Mouse (Mus musculus): ENCODE measurements around the gene Rtl1. TPM values are rescaled to one million over a fixed set of nuclear protein-coding genes. Genes with fewer than 3 reads are reported as not detected.

The Rtl1 gene
- 1.9 TPM in 2 replicates for polyA plus RNA-seq (2014; fragmentation: Nextera tagmentation; extraction: Ambion mirVana)

DNA sequence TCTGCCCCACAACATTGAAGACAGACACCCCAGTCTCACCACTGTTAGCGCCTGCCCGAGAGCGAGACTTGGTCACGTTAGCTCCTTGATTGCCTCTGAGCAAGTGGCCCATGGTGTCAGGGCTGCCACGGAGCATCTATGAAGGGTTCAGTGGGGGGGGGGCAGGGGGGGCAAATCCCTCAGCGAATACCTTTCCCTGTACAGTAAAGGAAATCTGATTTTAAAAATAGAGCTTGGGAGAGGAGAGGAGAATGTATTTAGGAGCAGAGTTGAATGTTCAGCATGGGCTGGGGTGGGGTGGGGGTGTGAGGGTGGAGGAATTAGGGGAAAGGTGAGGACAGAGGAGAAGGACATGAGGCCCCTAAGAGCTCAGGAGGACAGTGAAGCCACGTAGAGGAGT is at the start of gene Rtl1:
Rtl1 (minus strand) TSS at position 101 of the 400 bp plus-strand sequence.
- no peaks in the 10 kb centered on the region for H3K9me3 ChIP-seq (ENCODE audit: control insufficient read depth, low read length)
- DNase-seq (ENCODE audit: low spot score), result no peak
- H3K4me2 ChIP-seq (ENCODE audit: low read length), result no peak within 1 kb of the TSS
- ATAC-seq (replicated peaks; ENCODE audit: low FRiP score, low TSS enrichment, low read depth), result no peak
- no peaks in the 10 kb centered on the region for H3K27me3 ChIP-seq (replicated peaks; ENCODE audit: control insufficient read depth, insufficient read depth, low read length)
- no peak within 1 kb of the TSS for H3K9ac ChIP-seq (ENCODE audit: low read length)
- H3K4me1 ChIP-seq (replicated peaks; ENCODE audit: control insufficient read depth, insufficient read depth, low read length), result peaks cover 22% of the 10 kb centered on the region
- peaks cover 58% of the 10 kb centered on the region for H3K36me3 ChIP-seq (ENCODE audit: control insufficient read depth, insufficient read depth, low read length)
- no peak within 1 kb of the TSS for H3K27ac ChIP-seq (ENCODE audit: low read depth)
- H3K4me3 ChIP-seq (ENCODE audit: low read depth, low read length), result no peak within 1 kb of the TSS
- WGBS, result 85% methylated on average over 7 of the region's 7 CpGs

DNA sequence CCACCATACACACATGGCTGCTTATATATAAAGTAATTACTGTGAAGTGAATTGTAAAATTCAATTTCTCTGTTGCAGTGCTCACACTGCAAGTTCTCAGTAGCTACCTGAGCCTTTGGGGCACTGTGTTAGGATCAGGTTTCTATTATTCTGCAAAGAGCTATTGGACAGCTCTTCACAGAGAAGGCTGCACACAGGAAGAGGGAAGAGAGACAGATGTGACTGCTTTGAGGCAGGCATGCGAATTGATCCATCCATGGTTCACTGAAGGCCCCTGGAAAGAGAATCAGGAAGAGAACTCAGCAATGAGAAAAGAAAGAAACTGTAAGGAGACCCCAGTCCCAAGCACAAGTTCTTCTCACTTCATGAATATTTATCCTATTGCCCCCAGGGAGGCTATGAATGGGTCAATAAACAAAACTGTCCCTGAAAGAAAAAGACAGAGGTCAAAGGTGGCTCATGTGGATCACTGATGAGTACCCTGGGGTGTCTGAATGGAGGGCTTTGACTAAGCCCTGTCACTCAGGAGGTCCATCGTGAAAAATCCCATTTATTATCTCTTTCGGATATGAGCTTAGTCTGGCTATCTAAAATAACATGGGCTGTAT is 40.5 kb upstream of the Rtl1 start:
- Histone ChIP-seq H3K27ac (ENCODE audit: low read depth) (no peak overlapping the region), H3K4me3 (ENCODE audit: low read depth, low read length) (no peak overlapping the region), H3K4me2 (ENCODE audit: low read length) (no peak overlapping the region), H3K27me3 (replicated peaks; ENCODE audit: control insufficient read depth, insufficient read depth, low read length) (no peaks in the 10 kb centered on the region), H3K9me3 (ENCODE audit: control insufficient read depth, low read length) (no peaks in the 10 kb centered on the region), H3K4me1 (replicated peaks; ENCODE audit: control insufficient read depth, insufficient read depth, low read length) (no peaks in the 10 kb centered on the region), H3K9ac (ENCODE audit: low read length) (no peak overlapping the region), H3K36me3 (ENCODE audit: control insufficient read depth, insufficient read depth, low read length) (peaks cover 33% of the 10 kb centered on the region)
- WGBS, result 67% methylated on average over 3 of the region's 3 CpGs
- no peak for ATAC-seq (replicated peaks; ENCODE audit: low FRiP score, low TSS enrichment, low read depth)
- DNase-seq (ENCODE audit: low spot score), result no peak

DNA sequence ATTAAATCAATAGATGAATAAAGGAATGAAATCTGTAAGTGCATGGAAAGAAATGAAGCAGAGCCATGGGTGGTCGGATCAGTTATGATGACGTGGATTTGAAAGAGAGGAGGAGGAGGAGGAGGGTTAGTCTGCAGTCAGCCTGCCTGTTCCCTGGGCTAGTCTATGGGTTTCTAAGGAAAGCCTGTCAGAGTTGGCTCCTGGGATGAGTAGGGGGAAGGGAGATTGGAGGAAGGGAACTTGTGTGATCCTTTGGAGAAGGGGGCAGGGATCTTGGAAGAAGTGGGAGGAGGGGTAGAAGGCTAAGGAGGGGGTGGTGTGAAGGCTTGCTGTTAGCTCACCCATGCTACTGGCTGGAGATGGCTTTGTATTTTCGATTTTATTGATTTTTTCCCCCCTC is 31.9 kb upstream of the Rtl1 start:
- Histone ChIP-seq H3K4me1 (replicated peaks; ENCODE audit: control insufficient read depth, insufficient read depth, low read length) (no peaks in the 10 kb centered on the region), H3K27ac (ENCODE audit: low read depth) (no peak overlapping the region), H3K36me3 (ENCODE audit: control insufficient read depth, insufficient read depth, low read length) (peaks cover 32% of the 10 kb centered on the region), H3K9ac (ENCODE audit: low read length) (no peak overlapping the region), H3K4me2 (ENCODE audit: low read length) (no peak overlapping the region), H3K4me3 (ENCODE audit: low read depth, low read length) (no peak overlapping the region), H3K27me3 (replicated peaks; ENCODE audit: control insufficient read depth, insufficient read depth, low read length) (no peaks in the 10 kb centered on the region), H3K9me3 (ENCODE audit: control insufficient read depth, low read length) (no peaks in the 10 kb centered on the region)
- ATAC-seq (replicated peaks; ENCODE audit: low FRiP score, low TSS enrichment, low read depth), result no peak
- 50% methylated on average over 3 of the region's 3 CpGs for WGBS
- no peak for DNase-seq (ENCODE audit: low spot score)

DNA sequence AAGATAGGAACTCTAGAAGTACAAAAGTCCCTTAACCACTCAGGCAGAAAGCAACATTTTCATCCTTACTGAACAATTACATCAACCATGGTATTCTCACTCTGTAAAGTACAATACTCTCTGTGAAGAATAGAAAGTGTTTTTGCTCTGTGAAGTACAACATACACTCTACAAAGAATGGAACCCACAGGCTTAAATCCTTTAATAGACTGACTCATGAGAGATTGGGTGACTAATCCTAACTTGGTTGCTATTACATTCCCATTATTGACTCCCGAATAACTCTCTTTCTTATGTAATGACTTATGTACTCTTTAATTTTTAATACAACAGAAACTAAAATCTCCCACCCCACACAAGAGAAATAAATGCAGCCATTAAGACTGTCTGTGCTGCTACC is 28.8 kb upstream of the Rtl1 start:
- Histone ChIP-seq H3K27me3 (replicated peaks; ENCODE audit: control insufficient read depth, insufficient read depth, low read length) (no peaks in the 10 kb centered on the region), H3K4me2 (ENCODE audit: low read length) (no peak overlapping the region), H3K27ac (ENCODE audit: low read depth) (no peak overlapping the region), H3K4me1 (replicated peaks; ENCODE audit: control insufficient read depth, insufficient read depth, low read length) (no peaks in the 10 kb centered on the region), H3K9ac (ENCODE audit: low read length) (no peak overlapping the region), H3K9me3 (ENCODE audit: control insufficient read depth, low read length) (no peaks in the 10 kb centered on the region), H3K36me3 (ENCODE audit: control insufficient read depth, insufficient read depth, low read length) (peaks cover 51% of the 10 kb centered on the region), H3K4me3 (ENCODE audit: low read depth, low read length) (no peak overlapping the region)
- 93% methylated on average over 1 of the region's 1 CpGs for WGBS
- no peak for DNase-seq (ENCODE audit: low spot score)
- no peak for ATAC-seq (replicated peaks; ENCODE audit: low FRiP score, low TSS enrichment, low read depth)

DNA sequence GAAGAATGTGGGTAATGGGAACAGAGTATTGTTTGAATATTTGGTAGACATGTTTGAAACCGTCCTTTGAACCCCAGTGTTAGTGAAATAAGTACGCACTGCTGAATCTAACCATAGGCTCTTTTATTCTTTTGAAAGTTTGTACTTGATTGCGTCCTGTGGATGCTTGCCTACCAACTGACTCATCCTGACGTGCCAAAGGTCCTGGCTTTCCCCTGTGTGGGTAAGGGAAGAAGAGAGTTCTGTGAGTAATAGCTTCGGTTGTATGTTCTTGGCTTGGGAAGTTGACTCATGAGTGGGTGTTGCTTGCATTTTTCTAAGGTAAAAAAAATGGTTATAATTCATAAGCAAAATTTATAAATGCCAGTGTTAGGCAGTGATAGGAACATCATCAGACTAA is 26.8 kb upstream of the Rtl1 start:
- H3K9ac ChIP-seq (ENCODE audit: low read length), result no peak overlapping the region
- no peak overlapping the region for H3K27ac ChIP-seq (ENCODE audit: low read depth)
- no peak overlapping the region for H3K4me2 ChIP-seq (ENCODE audit: low read length)
- H3K4me1 ChIP-seq (replicated peaks; ENCODE audit: control insufficient read depth, insufficient read depth, low read length), result no peaks in the 10 kb centered on the region
- DNase-seq (ENCODE audit: low spot score) (no peak), ATAC-seq (replicated peaks; ENCODE audit: low FRiP score, low TSS enrichment, low read depth) (no peak)
- no peak overlapping the region for H3K4me3 ChIP-seq (ENCODE audit: low read depth, low read length)
- no peaks in the 10 kb centered on the region for H3K9me3 ChIP-seq (ENCODE audit: control insufficient read depth, low read length)
- H3K27me3 ChIP-seq (replicated peaks; ENCODE audit: control insufficient read depth, insufficient read depth, low read length), result no peaks in the 10 kb centered on the region
- 82% methylated on average over 5 of the region's 5 CpGs for WGBS
- peaks cover 49% of the 10 kb centered on the region for H3K36me3 ChIP-seq (ENCODE audit: control insufficient read depth, insufficient read depth, low read length)

DNA sequence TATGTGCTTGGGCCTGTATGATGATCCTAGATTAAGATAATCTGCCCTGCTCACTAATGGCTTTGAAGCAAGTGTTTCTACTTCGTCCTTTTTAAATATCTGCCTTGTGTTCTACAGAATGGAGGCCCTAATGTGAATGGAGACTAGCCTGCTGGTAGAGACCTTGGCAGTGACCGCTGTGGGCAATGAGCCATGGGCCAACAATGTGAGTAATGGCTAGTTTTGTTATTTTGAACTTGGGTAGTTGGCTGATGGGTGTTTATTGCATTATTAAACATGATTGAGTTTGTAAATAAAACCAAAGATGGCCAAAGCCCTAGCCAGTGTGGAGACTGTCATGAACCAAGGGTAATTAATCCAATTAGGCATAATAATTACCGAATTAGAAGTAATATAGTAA is 20.1 kb upstream of the Rtl1 start:
- H3K4me1 ChIP-seq (replicated peaks; ENCODE audit: control insufficient read depth, insufficient read depth, low read length), result no peaks in the 10 kb centered on the region
- ATAC-seq (replicated peaks; ENCODE audit: low FRiP score, low TSS enrichment, low read depth), result no peak
- no peaks in the 10 kb centered on the region for H3K9me3 ChIP-seq (ENCODE audit: control insufficient read depth, low read length)
- no peak overlapping the region for H3K4me2 ChIP-seq (ENCODE audit: low read length)
- no peaks in the 10 kb centered on the region for H3K27me3 ChIP-seq (replicated peaks; ENCODE audit: control insufficient read depth, insufficient read depth, low read length)
- peaks cover 53% of the 10 kb centered on the region for H3K36me3 ChIP-seq (ENCODE audit: control insufficient read depth, insufficient read depth, low read length)
- 90% methylated on average over 3 of the region's 3 CpGs for WGBS
- H3K27ac ChIP-seq (ENCODE audit: low read depth), result no peak overlapping the region
- no peak overlapping the region for H3K4me3 ChIP-seq (ENCODE audit: low read depth, low read length)
- no peak for DNase-seq (ENCODE audit: low spot score)
- H3K9ac ChIP-seq (ENCODE audit: low read length), result no peak overlapping the region

DNA sequence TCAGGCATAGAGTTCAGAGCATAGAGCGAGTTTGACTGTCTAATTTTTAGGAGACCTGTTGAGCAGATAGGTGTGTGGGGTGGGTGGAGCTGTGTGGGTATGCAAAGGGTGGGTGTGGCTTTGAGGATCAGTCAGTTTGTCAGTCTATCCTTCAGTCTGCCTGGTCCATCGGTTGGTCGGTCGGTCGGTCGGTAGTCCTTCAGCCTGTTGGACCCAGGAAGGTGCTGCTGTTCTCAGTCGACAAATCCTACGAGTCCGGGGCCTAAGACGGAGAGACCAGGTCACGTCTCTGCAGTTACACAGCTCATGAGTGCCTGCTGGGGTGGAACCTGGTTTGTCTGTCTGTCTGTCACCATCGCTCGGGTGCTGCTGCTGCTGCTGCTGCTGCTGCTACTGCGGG is 17.9 kb upstream of the Rtl1 start:
- Histone ChIP-seq H3K9ac (ENCODE audit: low read length) (no peak overlapping the region), H3K4me3 (ENCODE audit: low read depth, low read length) (no peak overlapping the region), H3K4me1 (replicated peaks; ENCODE audit: control insufficient read depth, insufficient read depth, low read length) (peaks cover 2% of the 10 kb centered on the region; the same call in 1 of the 2 replicates), H3K27ac (ENCODE audit: low read depth) (no peak overlapping the region), H3K4me2 (ENCODE audit: low read length) (no peak overlapping the region), H3K9me3 (ENCODE audit: control insufficient read depth, low read length) (no peaks in the 10 kb centered on the region), H3K36me3 (ENCODE audit: control insufficient read depth, insufficient read depth, low read length) (peaks cover 62% of the 10 kb centered on the region), H3K27me3 (replicated peaks; ENCODE audit: control insufficient read depth, insufficient read depth, low read length) (no peaks in the 10 kb centered on the region)
- ATAC-seq (replicated peaks; ENCODE audit: low FRiP score, low TSS enrichment, low read depth) (no peak), DNase-seq (ENCODE audit: low spot score) (no peak)
- WGBS, result 87% methylated on average over 14 of the region's 14 CpGs

DNA sequence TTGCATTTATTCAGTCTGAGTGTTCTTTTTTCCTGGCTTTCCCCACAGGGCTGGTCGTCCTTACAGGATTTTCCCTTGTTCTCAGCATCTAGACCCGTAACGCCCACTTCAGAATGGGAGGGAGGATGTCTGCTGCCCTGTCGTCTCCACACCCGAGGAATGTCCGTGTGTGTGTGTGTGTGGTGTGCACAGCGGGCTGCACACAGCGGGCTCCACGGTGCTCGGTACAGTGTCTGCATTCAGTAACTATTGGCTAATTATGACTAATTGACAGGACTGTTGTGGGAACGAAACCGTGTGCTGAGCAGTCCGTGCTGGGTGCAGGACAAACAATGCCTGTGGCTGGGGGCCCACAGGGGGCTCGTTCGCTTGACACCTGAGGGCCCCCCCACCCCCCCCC is 17.0 kb upstream of the Rtl1 start:
- Histone ChIP-seq H3K4me1 (replicated peaks; ENCODE audit: control insufficient read depth, insufficient read depth, low read length) (peaks cover 2% of the 10 kb centered on the region; the same call in 1 of the 2 replicates), H3K9ac (ENCODE audit: low read length) (no peak overlapping the region), H3K27ac (ENCODE audit: low read depth) (no peak overlapping the region), H3K4me2 (ENCODE audit: low read length) (peak overlapping the region; percentile 13), H3K36me3 (ENCODE audit: control insufficient read depth, insufficient read depth, low read length) (peaks cover 65% of the 10 kb centered on the region), H3K9me3 (ENCODE audit: control insufficient read depth, low read length) (no peaks in the 10 kb centered on the region), H3K4me3 (ENCODE audit: low read depth, low read length) (no peak overlapping the region), H3K27me3 (replicated peaks; ENCODE audit: control insufficient read depth, insufficient read depth, low read length) (no peaks in the 10 kb centered on the region)
- DNase-seq (ENCODE audit: low spot score) (peak; percentile 51), ATAC-seq (replicated peaks; ENCODE audit: low FRiP score, low TSS enrichment, low read depth) (no peak)
- 44% methylated on average over 15 of the region's 15 CpGs for WGBS

DNA sequence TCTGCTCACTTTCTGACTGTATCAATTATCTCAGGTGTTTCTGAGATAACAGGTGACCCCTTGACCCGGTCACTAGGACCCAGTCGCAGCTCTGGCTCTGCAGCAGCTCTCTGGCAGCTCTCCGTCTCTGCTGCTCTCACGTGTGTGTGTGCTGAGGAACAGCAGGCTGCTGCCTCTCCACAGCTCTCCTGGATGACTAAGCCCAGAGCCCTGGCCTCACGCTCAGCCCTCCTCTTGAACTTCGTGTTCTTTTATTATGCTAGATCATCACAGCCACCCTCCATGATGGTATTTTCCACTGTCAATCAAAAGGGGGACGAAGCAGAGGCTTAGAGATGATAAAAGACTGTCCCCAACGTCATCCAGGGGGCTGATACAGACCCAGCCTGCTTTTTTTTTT is 15.2 kb upstream of the Rtl1 start:
- H3K4me2 ChIP-seq (ENCODE audit: low read length), result no peak overlapping the region
- WGBS, result 55% methylated on average over 8 of the region's 8 CpGs

More for the DNA sequence above, 15.2 kb upstream of the Rtl1 start:
- Histone ChIP-seq H3K9me3 (ENCODE audit: control insufficient read depth, low read length) (no peaks in the 10 kb centered on the region), H3K27ac (ENCODE audit: low read depth) (no peak overlapping the region), H3K4me3 (ENCODE audit: low read depth, low read length) (no peak overlapping the region), H3K4me1 (replicated peaks; ENCODE audit: control insufficient read depth, insufficient read depth, low read length) (peaks cover 2% of the 10 kb centered on the region; the same call in 1 of the 2 replicates), H3K9ac (ENCODE audit: low read length) (no peak overlapping the region), H3K27me3 (replicated peaks; ENCODE audit: control insufficient read depth, insufficient read depth, low read length) (no peaks in the 10 kb centered on the region), H3K36me3 (ENCODE audit: control insufficient read depth, insufficient read depth, low read length) (peaks cover 64% of the 10 kb centered on the region)
- peak; percentile 50 for DNase-seq (ENCODE audit: low spot score)
- ATAC-seq (replicated peaks; ENCODE audit: low FRiP score, low TSS enrichment, low read depth), result no peak

Measured in intestine, embryonic 14.5 days (tissue).